ENCODE assay signal across 14 mouse cellular contexts in genomic region chr2:6264085-6264783, GRCm38 (mm10). TPM values are rescaled to one million over a fixed set of nuclear protein-coding genes. Genes with fewer than 3 reads are reported as not detected.
DNase-seq lines count a peak whose midpoint lies in the region; ATAC-seq and TF ChIP-seq lines count a peak whose summit lies in the region.
"Had no signal": no experiment of that assay in that cellular context is flagged by ENCODE, and none has a peak within 500 bp of the region (broad histone marks: within the 10 kb centered on the region; RNA-seq: fewer than 3 reads in every experiment).

No protein-coding gene starts in this region.

- TF ChIP-seq CTCF in bone marrow, adult 2 months (IDR thresholded peaks at IDR 0.05; ENCODE audit: control insufficient read depth, insufficient read depth, low read length), result no peak

- H3K9me3 ChIP-seq in kidney, embryonic 15.5 days (replicated peaks), result no peaks in the 10 kb centered on the region
- H3K9me3 ChIP-seq in forebrain, embryonic 14.5 days (replicated peaks; ENCODE audit: control insufficient read depth, low read length), result peaks cover 8% of the 10 kb centered on the region; the same call in 1 of the 2 replicates
- H3K9me3 ChIP-seq in forebrain, embryonic 11.5 days (ENCODE audit: control insufficient read depth, low read length), result peaks cover 6% of the 10 kb centered on the region

- H3K4me3 ChIP-seq in kidney, embryonic 15.5 days (replicated peaks), result no peak overlapping the region
- no peak overlapping the region for H3K4me3 ChIP-seq in bone marrow, adult 2 months (replicated peaks; ENCODE audit: control insufficient read depth, low read depth, low read length)
- no peak overlapping the region for H3K4me3 ChIP-seq in forebrain, embryonic 14.5 days (ENCODE audit: low read depth, low read length)
- H3K4me3 ChIP-seq in forebrain, embryonic 11.5 days (ENCODE audit: low read depth, low read length), result no peak overlapping the region
- H3K4me3 ChIP-seq: forebrain, embryonic 12.5 days; limb, embryonic 13.5 days had no signal

- no peak; the same call in 1 of the 2 replicates for ATAC-seq in kidney, embryonic 15.5 days (replicated peaks; ENCODE audit: low FRiP score)
- peak; percentile 78 for ATAC-seq in megakaryocyte progenitor cell, adult 5-6 weeks (replicated peaks; ENCODE audit: poor library complexity)
- no peak for ATAC-seq in forebrain, embryonic 14.5 days
- no peak for ATAC-seq in forebrain, embryonic 11.5 days (replicated peaks; ENCODE audit: low FRiP score)
- ATAC-seq: inflammation-experienced regulatory T-cells, adult 6 months had no signal

- 85% methylated on average over 8 of the region's 8 CpGs for WGBS in kidney, embryonic 15.5 days
- 48% methylated on average over 8 of the region's 8 CpGs for WGBS in bone marrow, adult 2 months
- WGBS in forebrain, embryonic 14.5 days, result 93% methylated on average over 8 of the region's 8 CpGs
- WGBS in forebrain, embryonic 11.5 days, result 91% methylated on average over 8 of the region's 8 CpGs

- H3K36me3 ChIP-seq in kidney, embryonic 15.5 days, result no peaks in the 10 kb centered on the region
- H3K36me3 ChIP-seq in forebrain, embryonic 14.5 days (ENCODE audit: control insufficient read depth, insufficient read depth, low read length), result no peaks in the 10 kb centered on the region
- H3K36me3 ChIP-seq in forebrain, embryonic 11.5 days (ENCODE audit: control insufficient read depth, insufficient read depth, low read length), result no peaks in the 10 kb centered on the region
- H3K36me3 ChIP-seq: forebrain, embryonic 12.5 days; limb, embryonic 13.5 days had no signal

- H3K9ac ChIP-seq in kidney, embryonic 15.5 days, result no peak overlapping the region
- H3K9ac ChIP-seq in forebrain, embryonic 14.5 days (ENCODE audit: low read length), result no peak overlapping the region
- no peak overlapping the region for H3K9ac ChIP-seq in forebrain, embryonic 11.5 days (ENCODE audit: low read length)
- H3K9ac ChIP-seq: forebrain, embryonic 12.5 days; limb, embryonic 13.5 days had no signal

- H3K4me2 ChIP-seq in kidney, embryonic 15.5 days, result no peak overlapping the region
- H3K4me2 ChIP-seq in forebrain, embryonic 14.5 days (ENCODE audit: low read length), result no peak overlapping the region
- no peak overlapping the region for H3K4me2 ChIP-seq in forebrain, embryonic 11.5 days (ENCODE audit: low read depth, low read length, severe bottlenecking)
- H3K4me2 ChIP-seq: forebrain, embryonic 12.5 days; limb, embryonic 13.5 days had no signal

- DNase-seq in kidney, postnatal 36 days, result no peak
- peak; percentile 76 for DNase-seq in liver
- no peak for DNase-seq in forebrain, embryonic 14.5 days (ENCODE audit: low spot score)
- no peak for DNase-seq in forebrain, embryonic 11.5 days (ENCODE audit: low spot score)
- DNase-seq in left cerebral cortex, postnatal 14 days (ENCODE audit: low spot score in 2 of 2), result no peak
- DNase-seq: cerebellum, adult 2 months; heart, postnatal 4 days; kidney, postnatal 25 days had no signal

- intact Hi-C loops in left cerebral cortex, postnatal 14 days (cut with DNase I), result no loop called here

- no peak for TF ChIP-seq POLR2A in bone marrow, adult 2 months (IDR thresholded peaks at IDR 0.05; ENCODE audit: borderline replicate concordance, control insufficient read depth, low read depth, low read length)

- H3K27ac ChIP-seq in kidney, embryonic 15.5 days, result 0 out of 2 replicates have a peak overlapping the region, but pooled peaks have one; percentile 33
- H3K27ac ChIP-seq in bone marrow, adult 2 months (ENCODE audit: control insufficient read depth, insufficient read depth, low read depth, low read length, poor library complexity), result peak overlapping the region; percentile 57
- no peak overlapping the region for H3K27ac ChIP-seq in forebrain, embryonic 14.5 days (ENCODE audit: low read depth, low read length)
- no peak overlapping the region for H3K27ac ChIP-seq in forebrain, embryonic 11.5 days (ENCODE audit: low read depth, low read length)
- H3K27ac ChIP-seq: forebrain, embryonic 12.5 days; limb, embryonic 13.5 days had no signal

- H3K4me1 ChIP-seq in kidney, embryonic 15.5 days, result peaks cover 10% of the 10 kb centered on the region
- H3K4me1 ChIP-seq in bone marrow, adult 2 months (ENCODE audit: control insufficient read depth, insufficient read depth, low read length), result peaks cover 14% of the 10 kb centered on the region
- H3K4me1 ChIP-seq in forebrain, embryonic 14.5 days (ENCODE audit: control insufficient read depth, insufficient read depth, low read length), result peaks cover 17% of the 10 kb centered on the region; the same call in 1 of the 2 replicates
- 0 out of 2 replicates have a peak, but pooled peaks cover 4% of the 10 kb centered on the region for H3K4me1 ChIP-seq in forebrain, embryonic 11.5 days (replicated peaks; ENCODE audit: control insufficient read depth, insufficient read depth, low read length)

- H3K27me3 ChIP-seq in kidney, embryonic 15.5 days, result no peaks in the 10 kb centered on the region
- peaks cover 20% of the 10 kb centered on the region; the same call in 1 of the 2 replicates for H3K27me3 ChIP-seq in forebrain, embryonic 14.5 days (replicated peaks; ENCODE audit: control insufficient read depth, insufficient read depth, low read length)
- H3K27me3 ChIP-seq in forebrain, embryonic 11.5 days (ENCODE audit: control insufficient read depth, insufficient read depth, low read length), result peaks cover 56% of the 10 kb centered on the region
- H3K27me3 ChIP-seq: limb, embryonic 13.5 days had no signal

RNA-seq across cellular contexts. Expression of gene Echdc3, which starts 51.4 kb away (rescaled TPM):
- 8.7 and 9.5 TPM in 2 replicates for polyA plus RNA-seq in kidney, embryonic 15.5 days (2015; fragmentation: Nextera tagmentation; extraction: Ambion mirVana)
- not detected in 2 replicates for polyA plus RNA-seq in bone marrow, adult 2 months (2011; ENCODE audit: insufficient read depth, insufficient read length, low replicate concordance, missing spikeins)
- total RNA-seq in megakaryocyte progenitor cell, adult 5-6 weeks (2015), result 1.2 and 2.4 TPM in 2 replicates
- total RNA-seq in megakaryocyte progenitor cell, adult 5-6 weeks (2017), result 0.41 and 1.5 TPM in 2 replicates
- polyA plus RNA-seq in forebrain, embryonic 14.5 days (2014; fragmentation: Nextera tagmentation; extraction: Ambion mirVana), result 1.3 and 1.4 TPM in 2 replicates
- 2.3 and 2.9 TPM in 2 replicates for polyA plus RNA-seq in forebrain, embryonic 11.5 days (2014; fragmentation: Nextera tagmentation; extraction: Ambion mirVana)
- under 1 TPM; 0.37 to 0.70 TPM for total RNA-seq in left cerebral cortex, postnatal 14 days (2021)
- polyA plus RNA-seq: inflammation-experienced regulatory T-cells, adult 6 months had no signal

RNA-seq across cellular contexts. Expression of gene Usp6nl, which starts 58.2 kb away (rescaled TPM):
- polyA plus RNA-seq in kidney, embryonic 15.5 days (2015; fragmentation: Nextera tagmentation; extraction: Ambion mirVana), result 9.4 TPM in 2 replicates
- polyA plus RNA-seq in bone marrow, adult 2 months (2011; ENCODE audit: insufficient read depth, insufficient read length, low replicate concordance, missing spikeins), result 6.9 and 8.8 TPM in 2 replicates
- 13.3 and 19.2 TPM in 2 replicates for total RNA-seq in megakaryocyte progenitor cell, adult 5-6 weeks (2015)
- total RNA-seq in megakaryocyte progenitor cell, adult 5-6 weeks (2017), result 7.0 and 8.8 TPM in 2 replicates
- 6.6 and 9.8 TPM in 2 replicates for polyA plus RNA-seq in forebrain, embryonic 14.5 days (2014; fragmentation: Nextera tagmentation; extraction: Ambion mirVana)
- 12.8 and 18.3 TPM in 2 replicates for polyA plus RNA-seq in forebrain, embryonic 11.5 days (2014; fragmentation: Nextera tagmentation; extraction: Ambion mirVana)
- total RNA-seq in left cerebral cortex, postnatal 14 days (2021), result 10 to 100 TPM; 26.2 to 27.2 TPM

Comparison
In these comparisons a context has a peak if more than half of its experiments do, and no peak if none do; other contexts are left out.
1. H3K27ac ChIP-seq: peak in kidney, embryonic 15.5 days (single experiment) and bone marrow, adult 2 months (single experiment); none in forebrain, embryonic 14.5 days (single experiment) and forebrain, embryonic 11.5 days (single experiment).